Mouse (Mus musculus) forebrain, embryonic 13.5 days (tissue): ENCODE data around the gene Fndc3b. TPM values are rescaled to one million over a fixed set of nuclear protein-coding genes. Genes with fewer than 3 reads are reported as not detected.

Experiments
- ATAC-seq: fragments of 200-750 bp; cut with Nextera tagmentation; 2 replicates; pipeline ENCODE4 v1.8.0; 2017
- H3K27ac ChIP-seq: fragments of 300-500 bp; sonication (generic); 2 replicates; pipeline ENCODE4 v1.5.1; 2015; ENCODE audit warnings: inconsistent platforms, mild to moderate bottlenecking, moderate library complexity
- H3K27me3 ChIP-seq: fragments of 300-500 bp; sonication (generic); 2 replicates; pipeline ENCODE4 v1.6.1; 2015; ENCODE audit warnings: mild to moderate bottlenecking, inconsistent platforms
- H3K36me3 ChIP-seq: fragments of 300-500 bp; sonication (generic); 2 replicates; pipeline ENCODE4 v1.6.1; 2015; ENCODE audit warnings: mild to moderate bottlenecking, inconsistent platforms; ENCODE audit not compliant: poor library complexity, severe bottlenecking
- H3K4me1 ChIP-seq: fragments of 300-500 bp; sonication (generic); 2 replicates; pipeline ENCODE4 v1.6.1; 2015; ENCODE audit warnings: inconsistent platforms
- H3K4me2 ChIP-seq: fragments of 300-500 bp; sonication (generic); 2 replicates; pipeline ENCODE4 v1.6.1; 2015; ENCODE audit warnings: inconsistent platforms, mild to moderate bottlenecking, moderate library complexity
- H3K4me3 ChIP-seq: fragments of 300-500 bp; sonication (generic); 2 replicates; pipeline ENCODE4 v1.5.1; 2015; ENCODE audit warnings: mild to moderate bottlenecking, inconsistent platforms
- H3K9ac ChIP-seq: fragments of 300-500 bp; sonication (generic); 2 replicates; pipeline ENCODE4 v1.6.1; 2015; ENCODE audit warnings: mild to moderate bottlenecking, inconsistent platforms
- H3K9me3 ChIP-seq: fragments of 300-500 bp; sonication (generic); replicated peaks from 2 replicates; pipeline ENCODE4 v1.6.1; 2016; ENCODE audit warnings: inconsistent platforms
- WGBS: fragments of 180-500 bp; shearing (Covaris S2); methylation state at CpG from one replicate; pipeline ENCODE4 v1.1.7; 2015; 5-methylcytosine and 5-hydroxymethylcytosine counted together
- polyA plus RNA-seq: library from polyadenylated mRNA; unstranded; fragments of >200 nt; fragmentation: Nextera tagmentation; extraction: Ambion mirVana; gene quantifications from 2 replicates; pipeline ENCODE4 v1.2.1, GENCODE M21; 2015

The Fndc3b gene
- polyA plus RNA-seq, 1 experiment from 2014 or later, result 5.6 TPM

DNA sequence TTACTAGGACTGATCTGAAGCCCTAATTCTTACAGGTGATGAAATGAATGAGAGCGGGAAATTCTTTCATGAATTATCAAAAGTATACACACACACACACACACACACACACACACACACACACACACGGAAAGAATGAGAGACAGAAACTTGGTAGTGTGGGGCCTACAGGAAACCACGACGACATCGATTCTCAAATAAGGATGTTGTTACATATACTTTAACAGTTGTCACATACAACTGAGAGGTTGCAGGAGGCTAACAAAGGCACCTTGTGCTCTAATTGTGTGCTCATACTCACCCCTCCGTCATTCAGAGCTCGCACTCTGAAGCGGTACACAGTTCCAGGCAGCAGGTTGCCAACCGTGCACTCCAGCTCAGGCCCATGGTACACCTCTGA is 252.7 kb downstream of the Fndc3b start:
- no peak overlapping the region for H3K4me2 ChIP-seq
- peaks cover 36% of the 10 kb centered on the region for H3K36me3 ChIP-seq
- H3K27ac ChIP-seq, result no peak overlapping the region
- 85% methylated on average over 9 of the region's 9 CpGs for WGBS
- H3K9ac ChIP-seq, result no peak overlapping the region
- H3K4me1 ChIP-seq, result no peaks in the 10 kb centered on the region
- no peak overlapping the region for H3K4me3 ChIP-seq
- H3K27me3 ChIP-seq, result no peaks in the 10 kb centered on the region
- H3K9me3 ChIP-seq, result no peaks in the 10 kb centered on the region
- ATAC-seq, result no peak

DNA sequence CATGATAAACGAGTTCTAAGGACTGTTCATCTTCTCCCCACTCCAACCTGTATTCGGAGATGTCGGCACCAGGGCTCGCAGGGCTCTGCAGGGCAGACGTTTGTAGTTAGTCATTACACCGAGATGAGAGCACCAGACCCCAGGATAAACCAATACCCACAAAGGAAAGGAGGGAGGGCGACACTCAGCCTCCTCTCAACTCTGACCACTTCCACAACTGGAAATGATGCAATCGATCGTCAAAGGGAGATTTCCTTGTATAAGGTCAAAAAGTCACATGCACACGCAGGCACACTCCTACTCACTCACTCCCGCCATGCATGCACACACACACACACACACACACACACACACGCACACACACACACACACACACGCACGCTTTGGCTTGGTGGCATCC is 254.6 kb downstream of the Fndc3b start:
- no peak overlapping the region for H3K4me2 ChIP-seq

GRCm38 (mm10) chr3:27454402-27455195 is 256.5 kb downstream of the Fndc3b start:
- no peak overlapping the region for H3K27ac ChIP-seq
- H3K4me3 ChIP-seq, result no peak overlapping the region
- H3K4me2 ChIP-seq, result no peak overlapping the region
- WGBS, result 83% methylated on average over 8 of the region's 8 CpGs
- no peak for ATAC-seq
- H3K36me3 ChIP-seq, result peaks cover 37% of the 10 kb centered on the region
- H3K4me1 ChIP-seq, result no peaks in the 10 kb centered on the region
- H3K9ac ChIP-seq, result no peak overlapping the region
- H3K9me3 ChIP-seq, result no peaks in the 10 kb centered on the region
- no peaks in the 10 kb centered on the region for H3K27me3 ChIP-seq

More for the DNA sequence above, 254.6 kb downstream of the Fndc3b start:
- Histone ChIP-seq H3K4me1 (no peaks in the 10 kb centered on the region), H3K27ac (no peak overlapping the region), H3K4me3 (no peak overlapping the region), H3K36me3 (peaks cover 31% of the 10 kb centered on the region), H3K9ac (no peak overlapping the region), H3K9me3 (no peaks in the 10 kb centered on the region), H3K27me3 (no peaks in the 10 kb centered on the region)
- no peak for ATAC-seq
- WGBS, result 96% methylated on average over 14 of the region's 14 CpGs

DNA sequence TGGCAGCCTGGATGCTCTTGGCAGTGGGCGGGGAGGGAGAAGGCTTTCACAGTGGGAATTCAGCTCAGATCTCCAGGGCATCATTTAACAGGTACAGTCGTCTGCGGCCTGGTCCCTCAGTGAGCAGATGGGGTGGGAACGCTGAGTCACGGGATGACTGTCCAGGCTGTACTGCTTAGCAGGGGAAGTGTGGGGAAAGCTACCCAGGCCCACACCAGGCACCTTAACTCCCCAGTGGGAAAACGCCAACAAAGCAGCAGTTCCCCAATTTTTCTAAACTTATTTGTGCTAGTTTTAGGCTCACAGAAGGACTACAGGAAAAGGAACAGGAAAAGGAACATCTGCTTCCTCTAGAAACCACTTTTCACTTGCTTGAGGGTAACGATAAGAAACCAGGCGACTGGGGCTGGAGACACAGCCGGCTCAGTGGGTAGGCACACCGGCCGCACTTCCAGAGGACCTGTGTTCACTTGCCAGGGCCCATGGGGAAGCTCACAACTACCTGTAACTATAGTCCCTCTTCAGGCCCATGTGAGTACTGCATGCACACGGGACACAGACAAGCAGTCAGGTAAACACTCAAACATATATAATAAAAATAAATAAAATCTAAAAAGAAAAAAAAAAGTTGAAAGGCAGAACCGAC is 257.5 kb downstream of the Fndc3b start:
- ATAC-seq, result no peak
- 89% methylated on average over 13 of the region's 13 CpGs for WGBS
- no peak overlapping the region for H3K27ac ChIP-seq
- peaks cover 37% of the 10 kb centered on the region for H3K36me3 ChIP-seq
- H3K27me3 ChIP-seq, result no peaks in the 10 kb centered on the region
- no peak overlapping the region for H3K9ac ChIP-seq
- no peak overlapping the region for H3K4me2 ChIP-seq
- no peaks in the 10 kb centered on the region for H3K4me1 ChIP-seq
- H3K4me3 ChIP-seq, result no peak overlapping the region
- no peaks in the 10 kb centered on the region for H3K9me3 ChIP-seq

- WGBS, result 91% methylated on average over 4 of the region's 4 CpGs
Measured at GRCm38 (mm10) chr3:27449447-27449846, 261.7 kb downstream of the Fndc3b start.

GRCm38 (mm10) chr3:27448367-27448766 is 262.7 kb downstream of the Fndc3b start:
- no peak overlapping the region for H3K27ac ChIP-seq
- no peaks in the 10 kb centered on the region for H3K4me1 ChIP-seq
- no peak overlapping the region for H3K9ac ChIP-seq
- no peaks in the 10 kb centered on the region for H3K27me3 ChIP-seq
- H3K9me3 ChIP-seq, result no peaks in the 10 kb centered on the region
- peaks cover 24% of the 10 kb centered on the region for H3K36me3 ChIP-seq
- WGBS, result 92% methylated on average over 9 of the region's 9 CpGs
- ATAC-seq, result no peak
- no peak overlapping the region for H3K4me3 ChIP-seq
- no peak overlapping the region for H3K4me2 ChIP-seq

More at GRCm38 (mm10) chr3:27449447-27449846, 261.7 kb downstream of the Fndc3b start:
- peaks cover 24% of the 10 kb centered on the region for H3K36me3 ChIP-seq
- no peak overlapping the region for H3K9ac ChIP-seq
- no peak overlapping the region for H3K4me2 ChIP-seq
- H3K27me3 ChIP-seq, result no peaks in the 10 kb centered on the region
- no peaks in the 10 kb centered on the region for H3K9me3 ChIP-seq
- no peak overlapping the region for H3K27ac ChIP-seq
- H3K4me1 ChIP-seq, result no peaks in the 10 kb centered on the region
- ATAC-seq, result no peak
- H3K4me3 ChIP-seq, result no peak overlapping the region

DNA sequence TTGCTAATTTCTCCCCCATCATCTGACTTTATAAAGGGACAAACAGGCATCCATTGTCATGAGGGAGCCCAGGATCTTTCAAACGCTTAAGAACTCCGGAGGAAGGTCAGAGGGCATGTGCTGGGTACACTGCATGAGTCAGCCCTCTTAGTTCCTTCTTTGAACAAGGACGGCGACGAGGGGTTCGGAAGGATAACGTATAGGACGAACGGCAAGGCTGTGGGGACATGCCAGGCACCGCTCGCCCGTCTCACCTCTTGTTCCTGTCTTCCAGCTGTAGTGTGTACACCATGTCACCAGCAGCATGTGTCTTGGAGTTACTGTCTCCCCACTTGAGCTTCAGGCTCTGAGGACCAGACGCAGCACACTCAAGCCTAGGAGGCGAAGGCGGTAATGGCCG is 271.4 kb downstream of the Fndc3b start:
- Histone ChIP-seq H3K4me3 (no peak overlapping the region), H3K9me3 (no peaks in the 10 kb centered on the region), H3K27me3 (no peaks in the 10 kb centered on the region), H3K4me1 (no peaks in the 10 kb centered on the region), H3K4me2 (no peak overlapping the region), H3K27ac (no peak overlapping the region), H3K9ac (no peak overlapping the region), H3K36me3 (peaks cover 15% of the 10 kb centered on the region)
- 87% methylated on average over 16 of the region's 16 CpGs for WGBS
- ATAC-seq, result no peak

DNA sequence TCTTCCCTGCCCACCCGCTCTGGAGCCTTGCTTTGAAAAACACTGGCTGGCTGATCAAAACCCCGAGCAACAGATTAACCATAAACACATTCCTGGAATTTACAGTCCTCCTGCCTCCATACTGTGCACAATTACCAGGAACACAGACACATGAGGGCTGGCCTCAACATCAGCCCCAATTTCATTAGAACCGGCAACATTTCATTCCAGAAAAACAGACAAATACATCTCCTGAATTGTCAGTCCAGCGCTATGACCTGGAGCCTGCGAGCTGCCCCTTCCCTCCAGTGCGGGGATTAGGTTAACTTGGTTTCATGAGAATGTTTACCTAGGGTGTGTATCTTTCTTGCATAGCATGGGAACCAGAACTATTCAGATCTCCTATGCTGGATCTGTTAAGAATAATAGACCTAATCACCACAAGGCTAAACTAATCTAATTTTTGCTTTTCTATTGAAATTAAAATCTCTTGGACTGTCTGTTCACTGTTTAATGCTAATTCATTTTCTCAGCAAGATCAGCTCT is 275.9 kb downstream of the Fndc3b start:
- H3K27ac ChIP-seq, result no peak overlapping the region
- peaks cover 16% of the 10 kb centered on the region for H3K36me3 ChIP-seq
- no peak overlapping the region for H3K9ac ChIP-seq
- H3K9me3 ChIP-seq, result no peaks in the 10 kb centered on the region
- no peaks in the 10 kb centered on the region for H3K27me3 ChIP-seq
- H3K4me2 ChIP-seq, result no peak overlapping the region
- no peak overlapping the region for H3K4me3 ChIP-seq
- WGBS, result 47% methylated on average over 6 of the region's 6 CpGs
- ATAC-seq, result no peak
- H3K4me1 ChIP-seq, result no peaks in the 10 kb centered on the region

DNA sequence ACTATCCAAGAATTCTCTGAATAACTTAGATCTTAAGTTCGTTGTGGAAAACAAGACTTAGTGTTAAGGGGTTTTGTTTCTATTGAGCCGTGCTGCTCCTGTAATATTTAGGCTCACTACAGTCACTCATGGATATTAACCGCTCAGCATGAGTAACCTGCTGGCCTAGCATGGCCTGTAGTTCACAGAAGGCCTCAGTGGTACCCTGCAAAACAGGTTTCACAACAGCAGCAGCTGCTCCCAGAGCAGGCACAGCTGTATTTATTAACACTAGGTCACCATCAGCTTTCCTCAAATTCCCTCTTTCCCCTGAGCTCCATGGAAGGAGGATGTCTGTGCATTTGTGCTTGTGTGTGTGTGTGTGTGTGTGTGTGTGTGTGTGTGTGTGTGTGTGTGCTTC is 278.1 kb downstream of the Fndc3b start:
- H3K36me3 ChIP-seq, result peaks cover 10% of the 10 kb centered on the region
- no peak overlapping the region for H3K4me2 ChIP-seq
- no peaks in the 10 kb centered on the region for H3K4me1 ChIP-seq
- no peak for ATAC-seq
- H3K4me3 ChIP-seq, result no peak overlapping the region
- 91% methylated on average over 3 of the region's 3 CpGs for WGBS
- no peaks in the 10 kb centered on the region for H3K27me3 ChIP-seq
- H3K9me3 ChIP-seq, result no peaks in the 10 kb centered on the region
- no peak overlapping the region for H3K27ac ChIP-seq
- H3K9ac ChIP-seq, result no peak overlapping the region

DNA sequence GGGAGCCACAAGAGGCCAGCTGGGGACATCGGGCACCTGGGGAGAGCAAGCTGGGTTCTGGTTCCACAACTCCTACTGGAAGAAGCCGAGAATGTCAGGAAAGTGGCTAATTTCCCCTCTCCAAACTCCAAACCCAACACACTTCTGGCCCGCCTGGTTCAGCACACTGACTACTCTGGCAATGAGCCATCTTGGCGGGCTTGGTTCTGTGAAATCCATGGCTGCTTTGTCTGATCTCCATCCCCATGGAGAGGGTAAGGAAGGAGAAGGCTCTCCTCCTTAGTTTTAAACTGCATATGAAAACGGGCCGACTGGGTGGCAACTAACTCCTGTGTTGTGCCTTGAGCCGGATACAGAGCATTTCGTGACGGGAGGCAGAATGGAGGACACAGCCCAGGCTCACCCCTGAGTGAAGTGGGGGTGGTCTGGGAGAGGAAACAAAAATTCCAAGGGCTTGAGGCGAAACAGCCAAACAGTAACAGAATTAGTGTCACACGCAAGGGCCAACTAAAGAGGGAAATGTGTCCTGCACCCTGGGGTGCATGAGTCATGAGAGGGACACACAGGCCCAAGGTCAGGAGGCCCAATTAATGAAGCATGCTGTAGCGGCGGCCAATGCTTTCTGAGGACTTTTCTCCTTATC is 280.4 kb downstream of the Fndc3b start:
- H3K4me1 ChIP-seq, result no peaks in the 10 kb centered on the region
- 75% methylated on average over 13 of the region's 13 CpGs for WGBS
- H3K36me3 ChIP-seq, result peaks cover 11% of the 10 kb centered on the region; the same call in 1 of the 2 replicates
- H3K4me2 ChIP-seq, result no peak overlapping the region
- H3K4me3 ChIP-seq, result no peak overlapping the region
- ATAC-seq, result peak; percentile 34; the same call in 1 of the 2 replicates
- H3K9me3 ChIP-seq, result no peaks in the 10 kb centered on the region
- no peak overlapping the region for H3K9ac ChIP-seq
- 0 out of 2 replicates have a peak overlapping the region, but pooled peaks have one; percentile 4 for H3K27ac ChIP-seq
- no peaks in the 10 kb centered on the region for H3K27me3 ChIP-seq

DNA sequence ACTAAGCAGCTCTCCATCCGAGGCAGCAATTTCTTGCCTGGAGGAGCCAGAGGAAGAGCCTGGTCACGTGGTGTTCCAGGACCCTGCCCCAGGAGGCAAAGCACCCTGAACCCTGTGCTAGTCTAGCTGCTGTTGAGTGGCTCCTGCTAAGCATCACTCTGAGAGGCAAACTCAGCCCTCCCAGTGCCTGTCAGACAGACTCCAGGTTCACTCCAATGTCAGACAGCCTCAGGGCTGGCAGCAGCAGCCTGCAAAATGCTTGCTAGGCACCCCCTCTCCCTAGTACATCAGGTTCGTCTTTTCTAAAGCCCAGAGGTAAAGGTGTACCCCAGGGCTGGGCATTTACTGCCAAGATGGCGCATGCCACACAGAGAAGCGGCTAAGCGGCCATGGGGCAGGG is 283.7 kb downstream of the Fndc3b start:
- WGBS, result 96% methylated on average over 6 of the region's 6 CpGs
- H3K27ac ChIP-seq, result no peak overlapping the region
- H3K9me3 ChIP-seq, result no peaks in the 10 kb centered on the region
- H3K4me1 ChIP-seq, result no peaks in the 10 kb centered on the region
- H3K36me3 ChIP-seq, result peaks cover 18% of the 10 kb centered on the region; the same call in 1 of the 2 replicates
- ATAC-seq, result no peak; the same call in 1 of the 2 replicates
- no peak overlapping the region for H3K9ac ChIP-seq
- H3K4me3 ChIP-seq, result no peak overlapping the region
- no peak overlapping the region for H3K4me2 ChIP-seq
- no peaks in the 10 kb centered on the region for H3K27me3 ChIP-seq
